Mouse (Mus musculus) adrenal gland, adult 8-10 months (tissue): ENCODE data around the gene Glyr1. TPM values are rescaled to one million over a fixed set of nuclear protein-coding genes. Genes with fewer than 3 reads are reported as not detected.

Experiments used
- DNase-seq: peaks from one replicate; pipeline ENCODE4 v3.0.0; 2022
- total RNA-seq, 4 experiments: library from RNA; stranded (reverse); gene quantifications; 2 replicates each; pipeline ENCODE4 v1.2.4; 2022

Gene Glyr1
- 100 to 1,000 TPM in 3 of 4 experiments, 10 to 100 TPM in 1; 96.3 to 120 (median 114) TPM for total RNA-seq

GRCm38 (mm10) chr16:5049774-5050234 is at the start of gene Glyr1, which contains the start of gene Ubn1:
TSS of gene Glyr1 (minus strand) at chr16:5049863.
TSS of gene Ubn1 (plus strand) at chr16:5050057.
- peak; percentile 99 for DNase-seq

DNA sequence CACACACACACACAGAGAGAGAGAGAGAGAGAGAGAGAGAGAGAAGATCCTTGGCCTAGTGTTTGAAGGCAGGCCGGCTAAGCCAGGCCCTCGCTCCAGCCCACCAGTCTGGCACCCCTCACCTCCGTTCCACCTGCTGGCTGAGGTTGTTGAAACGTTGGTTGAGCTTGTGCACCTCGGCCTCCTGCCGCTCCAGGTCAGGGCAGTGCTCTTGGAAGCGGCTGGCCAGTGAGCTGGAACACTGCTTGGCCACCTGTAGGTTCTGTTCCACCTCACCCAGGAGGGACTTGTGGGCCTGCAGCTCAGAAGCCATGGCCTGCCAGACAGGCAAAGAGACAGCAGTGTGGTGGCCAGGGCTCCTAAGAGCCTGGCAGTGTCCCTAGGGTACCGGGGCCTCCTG is 46.8 kb upstream of the Glyr1 start:
- DNase-seq: no peak

- DNase-seq: no peak
These were observed 43.6 kb upstream of the Glyr1 start for GRCm38 (mm10) chr16:5093285-5093684.

DNA sequence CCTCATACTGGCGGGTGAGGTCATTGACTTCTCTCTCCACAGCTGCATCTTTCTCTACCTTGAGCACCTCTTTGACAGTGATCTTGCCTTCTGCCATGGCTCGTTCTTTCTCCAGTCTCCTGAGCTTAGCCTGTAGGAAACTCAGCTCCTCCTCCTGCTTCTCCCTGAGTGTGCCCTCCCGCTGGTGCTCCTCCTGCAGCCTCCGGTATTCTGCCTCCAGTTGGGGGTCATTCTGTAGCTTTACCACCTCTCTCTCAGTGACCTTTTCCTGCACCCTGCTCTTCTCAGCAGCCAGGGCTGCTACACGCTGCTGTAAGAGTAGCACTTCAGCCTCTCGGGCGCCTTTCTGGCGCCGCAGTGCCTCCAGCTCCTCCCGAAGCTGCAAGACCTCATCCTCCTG is 39.4 kb upstream of the Glyr1 start:
- DNase-seq: no peak

DNA sequence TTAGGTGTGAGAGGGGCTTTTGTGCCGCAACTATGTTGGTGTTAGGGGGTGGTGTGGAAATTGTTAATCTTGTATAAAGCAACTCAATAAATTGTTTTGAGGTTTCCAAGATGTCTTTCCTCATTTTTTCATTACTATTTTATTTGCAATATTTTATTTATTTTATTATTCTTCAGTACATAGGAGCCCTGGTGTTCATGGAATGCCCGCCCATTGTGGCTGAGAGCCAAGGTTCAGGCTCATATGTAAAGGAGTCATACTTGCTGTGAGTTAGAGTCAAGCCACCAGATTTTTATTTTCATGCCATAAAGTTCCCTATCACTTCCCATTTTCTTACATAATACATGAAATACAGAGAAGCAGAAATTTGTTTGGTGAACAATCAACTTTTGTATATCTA is 36.5 kb upstream of the Glyr1 start:
- no peak for DNase-seq

DNA sequence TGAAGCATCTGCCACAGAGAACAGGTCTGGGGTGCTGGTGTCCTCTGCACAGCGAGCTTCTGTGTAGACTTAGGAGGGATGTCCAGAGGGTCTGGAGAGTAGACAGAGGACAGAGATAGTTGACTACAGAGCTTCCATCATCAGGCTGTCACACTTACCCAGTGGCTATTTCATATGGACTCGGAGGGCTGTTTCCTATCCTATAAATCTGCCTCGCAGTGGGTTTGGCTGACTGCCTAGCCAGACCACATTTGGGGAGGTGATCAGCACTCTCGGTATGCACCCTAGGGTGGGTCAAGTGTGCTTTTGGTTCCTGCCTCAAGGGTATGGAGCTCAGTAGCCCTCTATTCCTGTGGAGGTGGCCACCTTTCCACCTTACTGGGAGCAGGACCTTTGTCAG is 35.5 kb upstream of the Glyr1 start:
- DNase-seq: no peak

DNA sequence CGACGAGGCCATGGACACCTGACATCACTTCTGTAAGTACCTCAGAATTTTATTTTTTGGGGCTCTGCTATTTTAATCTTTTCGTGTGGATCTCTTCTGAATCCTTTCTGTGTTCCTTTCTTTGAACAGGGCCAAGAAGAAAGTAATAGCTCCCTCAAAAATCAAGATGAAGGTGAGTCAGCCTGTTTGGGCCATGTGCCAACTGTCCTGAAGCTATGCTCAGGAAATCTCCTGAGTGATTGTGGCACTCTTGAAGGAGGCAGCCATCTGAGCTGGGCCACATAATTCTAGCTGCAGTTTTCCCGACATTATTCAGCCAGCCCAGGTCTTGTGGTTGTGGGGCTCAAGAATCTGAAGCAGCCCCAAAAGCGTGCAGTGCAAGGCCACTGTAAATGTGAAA is 24.7 kb upstream of the Glyr1 start:
- DNase-seq: no peak

DNA sequence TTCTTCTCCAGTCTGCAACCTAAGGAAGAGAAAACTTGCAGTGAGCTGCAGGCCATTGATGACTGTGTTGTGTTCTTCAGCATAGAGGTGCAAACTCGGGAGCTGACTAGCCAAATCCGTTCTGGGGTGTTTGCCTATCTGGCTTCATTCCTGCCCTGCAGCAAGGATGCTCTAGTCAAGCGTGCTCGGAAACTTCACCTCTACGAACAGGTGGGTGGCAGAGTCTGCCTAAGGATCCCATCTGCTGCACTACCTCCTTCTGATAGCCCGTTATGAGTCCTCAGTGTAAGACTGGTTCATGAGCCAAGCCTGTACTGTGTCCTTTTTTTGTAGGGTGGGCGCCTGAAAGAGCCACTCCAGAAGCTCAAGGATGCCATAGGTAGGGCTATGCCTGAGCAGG is 22.3 kb upstream of the Glyr1 start:
- no peak for DNase-seq

GRCm38 (mm10) chr16:5070321-5070720 is 20.7 kb upstream of the Glyr1 start:
- DNase-seq: peak; percentile 64

DNA sequence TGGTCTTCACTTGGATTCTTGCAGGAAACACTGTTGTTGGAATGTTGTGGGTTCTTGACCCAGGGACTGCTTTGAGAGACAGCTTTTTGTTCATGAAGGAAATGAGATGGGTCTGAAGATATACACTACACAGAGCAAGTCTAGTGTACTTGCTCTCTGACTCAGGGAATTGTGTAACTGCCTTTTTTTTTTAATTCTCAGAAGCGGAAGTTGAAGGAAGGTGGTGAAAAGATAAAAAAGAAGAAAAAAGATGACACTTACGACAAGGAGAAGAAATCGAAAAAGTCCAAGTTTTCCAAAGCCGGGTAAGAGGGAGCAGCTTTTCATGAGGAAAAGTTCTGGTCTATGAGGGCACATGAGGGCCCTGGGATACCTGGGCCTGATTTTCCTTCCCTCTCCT is 13.8 kb upstream of the Glyr1 start:
- DNase-seq: no peak

GRCm38 (mm10) chr16:5058114-5058513 is 8.5 kb upstream of the Glyr1 start:
- no peak for DNase-seq

GRCm38 (mm10) chr16:5050251-5051110 is 818 bp upstream of the Glyr1 start:
- DNase-seq: peak; percentile 68

- no peak for DNase-seq
These were observed 385 bp downstream of the Glyr1 start for GRCm38 (mm10) chr16:5049182-5049773.

DNA sequence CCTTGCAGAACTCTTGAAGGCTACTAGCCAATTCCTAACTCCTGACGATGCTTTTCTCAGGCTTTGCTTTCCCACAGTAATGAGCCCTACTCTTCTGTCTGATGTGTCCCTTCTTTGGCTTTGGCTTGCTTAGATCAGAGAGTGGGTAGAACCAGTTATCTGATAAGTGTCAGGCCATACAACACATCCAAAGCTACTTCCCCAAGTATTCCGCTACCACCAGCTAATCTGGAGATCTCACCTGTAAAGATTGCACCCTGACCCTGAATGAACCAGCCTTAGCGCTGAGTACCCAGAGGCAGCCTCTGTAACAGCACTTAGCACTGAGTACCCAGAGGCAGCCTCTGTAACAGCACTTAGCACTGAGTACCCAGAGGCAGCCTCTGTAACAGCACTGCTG is 4.3 kb downstream of the Glyr1 start:
- no peak for DNase-seq

- DNase-seq: no peak
These were observed 12.9 kb downstream of the Glyr1 start for GRCm38 (mm10) chr16:5036649-5037234.

- DNase-seq: no peak
These were observed 14.1 kb downstream of the Glyr1 start for GRCm38 (mm10) chr16:5035591-5035990.

- no peak for DNase-seq
These were observed 19.8 kb downstream of the Glyr1 start for GRCm38 (mm10) chr16:5029847-5030246.

- DNase-seq: no peak
These were observed 25.6 kb downstream of the Glyr1 start for GRCm38 (mm10) chr16:5024021-5024420.

DNA sequence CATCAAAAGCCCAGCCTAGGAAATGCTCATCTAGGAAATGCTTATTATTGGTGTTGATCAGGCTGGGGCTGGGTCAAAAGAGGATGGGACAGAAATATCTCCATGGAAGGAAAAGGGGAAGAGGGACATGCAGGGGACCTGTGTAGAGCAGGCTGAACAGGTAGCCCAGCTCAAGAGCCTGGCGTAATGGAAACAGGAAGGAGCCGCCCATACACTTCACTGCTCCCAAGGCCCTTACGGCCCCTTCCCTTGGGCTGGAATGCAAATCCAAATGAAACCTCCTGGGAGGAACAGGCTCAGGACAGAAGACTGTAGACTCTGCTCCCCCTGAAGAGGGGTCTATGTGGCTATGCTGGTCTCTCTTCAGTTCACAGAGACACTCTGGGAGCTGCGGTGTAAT is 35.1 kb downstream of the Glyr1 start:
- no peak for DNase-seq

DNA sequence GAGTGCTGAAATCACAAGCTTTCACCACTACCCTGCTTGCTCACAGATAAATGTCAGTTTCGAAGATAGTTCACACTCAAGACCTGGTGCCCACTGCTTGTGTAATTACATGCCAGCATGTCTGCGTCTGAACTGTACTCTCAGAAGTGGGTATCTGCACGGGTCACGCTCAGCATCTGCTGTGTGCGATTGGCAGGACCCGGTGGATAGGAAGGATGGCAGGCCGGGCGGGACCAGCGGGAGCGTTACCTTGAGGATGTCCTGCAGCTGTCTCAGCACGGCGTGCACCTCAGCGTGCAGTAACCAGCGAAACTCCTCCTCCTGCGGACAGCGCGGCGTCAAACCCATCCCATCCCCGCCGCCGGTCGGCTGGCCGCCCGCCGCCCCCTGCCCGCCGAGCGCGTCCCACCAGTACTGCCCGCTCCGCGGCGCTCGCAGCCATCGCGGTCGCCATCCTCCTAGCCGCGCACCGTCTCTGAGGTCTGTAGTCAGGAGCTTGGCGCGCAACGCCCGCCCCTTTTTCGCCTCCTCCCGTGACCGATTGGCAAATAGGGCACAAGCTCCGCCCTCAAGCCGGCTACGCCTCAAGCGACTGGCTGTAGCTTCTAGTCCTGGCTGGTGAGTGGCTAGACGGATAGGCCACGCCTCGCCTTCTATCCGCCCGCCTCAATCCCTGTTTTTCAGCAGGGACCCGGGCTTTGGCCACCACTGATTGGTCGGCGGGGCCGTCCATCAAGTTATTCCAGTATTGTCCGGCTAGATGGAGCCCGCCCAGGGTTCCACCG is 36.4 kb downstream of the Glyr1 start, which contains the start of gene Rogdi:
Rogdi (minus strand) TSS at position 500 of the 785 bp plus-strand sequence.
- DNase-seq: peak; percentile 99

- DNase-seq: no peak
These were observed 37.3 kb downstream of the Glyr1 start for GRCm38 (mm10) chr16:5012036-5013005.
